Mouse (Mus musculus) retina, postnatal 7 days (tissue): ENCODE data around the gene Olfr131.
"Not testable (repeated sequence)": the region's sequence is repeated elsewhere in the genome, so short reads cannot be mapped to it uniquely, and the experiment has no call there.

Experiments used
- DNase-seq: peaks from one replicate; pipeline ENCODE4 v3.0.0-alpha.2; 2012; ENCODE audit warnings: low read depth, low spot score

The Olfr131 gene

DNA sequence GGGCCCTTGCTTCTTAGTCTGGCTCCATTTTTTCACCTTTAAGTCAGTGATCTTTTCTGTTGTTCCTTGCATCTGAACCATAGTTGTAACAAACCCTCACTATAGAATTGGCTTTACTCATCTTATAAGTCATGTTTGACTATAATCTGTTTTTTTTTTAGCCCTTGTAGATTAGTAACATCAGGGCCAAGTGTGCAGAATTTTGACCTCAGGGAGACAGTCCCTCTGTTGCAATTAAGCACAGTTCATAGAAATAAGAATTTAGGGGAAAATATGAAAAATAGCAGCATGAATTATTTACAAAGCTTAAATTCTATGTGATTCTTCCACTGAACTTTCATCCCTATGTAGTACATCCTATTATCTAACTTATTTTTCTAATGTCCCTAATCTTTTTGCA is at the start of gene Olfr131:
Olfr131 (minus strand) TSS at position 101 of the 400 bp plus-strand sequence.
- DNase-seq: no peak

GRCm38 (mm10) chr17:38134426-38134825 is 45.9 kb upstream of the Olfr131 start, which contains the start of gene Olfr132:
Gene Olfr132, minus strand, starts transcription at chr17:38134526.
- no peak for DNase-seq

DNA sequence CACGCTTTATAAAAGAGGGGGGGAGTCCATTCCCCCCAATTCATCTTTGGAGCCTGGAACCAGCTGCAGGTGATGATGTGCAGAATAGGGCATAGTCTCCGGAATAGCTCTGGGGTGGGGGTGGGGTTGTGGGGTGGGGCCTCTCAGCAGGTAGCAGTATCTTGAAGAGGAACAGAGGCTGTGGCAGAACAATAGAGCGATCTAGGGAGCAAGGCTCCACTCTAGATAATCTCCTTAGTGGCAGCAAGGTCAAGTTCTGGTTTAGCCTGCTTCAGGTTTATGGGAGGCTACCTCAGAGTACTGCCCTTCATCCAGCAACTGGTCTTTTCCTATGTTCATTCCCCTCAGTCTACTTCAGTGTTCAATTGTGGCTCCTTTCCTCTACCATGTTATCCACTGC is 36.9 kb upstream of the Olfr131 start:
- DNase-seq: not testable (repeated sequence)

DNA sequence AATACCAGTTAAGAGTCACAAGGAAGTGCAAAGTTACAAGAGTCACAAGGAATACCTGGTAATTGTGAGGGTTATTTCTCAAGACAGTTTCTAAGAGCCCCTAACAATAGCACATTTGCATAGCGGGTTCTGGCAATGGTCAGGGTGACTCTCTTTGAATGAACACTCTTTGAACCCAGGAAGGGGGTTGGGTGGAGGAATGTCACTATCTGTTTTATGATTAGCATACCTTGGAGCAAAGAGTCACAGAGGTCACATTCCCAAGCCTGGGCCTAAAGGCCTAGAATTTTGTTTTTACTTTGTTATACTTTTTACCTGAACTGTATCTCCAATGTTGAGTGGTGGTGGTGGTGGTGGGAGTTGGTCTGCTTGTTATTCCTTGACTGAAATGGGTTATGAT is 35.7 kb upstream of the Olfr131 start:
- not testable (repeated sequence) for DNase-seq

- DNase-seq: no peak
These were observed 6.1 kb downstream of the Olfr131 start for GRCm38 (mm10) chr17:38082364-38082763.

GRCm38 (mm10) chr17:38063621-38064020 is 24.9 kb downstream of the Olfr131 start, which contains the start of gene Olfr130:
Gene Olfr130, plus strand, starts transcription at chr17:38063921.
- no peak for DNase-seq

- no peak for DNase-seq
These were observed 28.5 kb downstream of the Olfr131 start, which contains the start of gene Olfr129 for GRCm38 (mm10) chr17:38059979-38060378. Gene Olfr129, minus strand, starts transcription at chr17:38060079.
